Comparison of ENCODE assay signal across 23 mouse cellular contexts in the genomic region with DNA sequence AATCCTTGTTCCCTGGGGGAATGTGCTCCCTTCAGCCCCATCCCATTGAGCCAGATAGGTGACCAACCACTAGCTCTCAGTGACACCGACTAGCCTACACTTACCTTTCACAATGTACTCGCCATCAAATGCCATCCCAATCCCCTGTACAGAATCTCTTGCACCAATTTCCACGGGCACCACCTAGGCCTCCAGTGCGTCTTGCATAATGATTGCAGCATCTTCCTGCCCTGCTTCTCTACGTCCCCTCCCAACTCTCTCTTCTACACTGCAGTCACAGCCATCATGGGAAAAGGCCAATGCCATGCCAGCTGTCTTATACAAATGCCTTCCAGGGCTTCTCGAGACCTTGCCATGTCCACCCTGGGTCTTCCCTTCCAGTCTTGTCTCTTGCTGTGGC. TPM values are rescaled to one million over a fixed set of nuclear protein-coding genes. Genes with fewer than 3 reads are reported as not detected.
"Had no signal": no experiment of that assay in that cellular context is flagged by ENCODE, and none has a peak within 500 bp of the region (broad histone marks: within the 10 kb centered on the region; RNA-seq: fewer than 3 reads in every experiment).

No protein-coding gene starts in this region.

- DNase-seq: lung, adult 2 months; lung, postnatal 14 days; lung, postnatal 36 days; right cerebral cortex, postnatal 14 days; thymus, adult 2 months; thymus, postnatal 25 days; thymus, postnatal 4 days had no signal

- H3K27me3 ChIP-seq: lung, embryonic 15.5 days; midbrain, embryonic 13.5 days; midbrain, embryonic 15.5 days; neural tube, embryonic 13.5 days; neural tube, embryonic 15.5 days; stomach, embryonic 15.5 days had no signal

- H3K4me3 ChIP-seq: lung, embryonic 15.5 days; megakaryocyte, embryonic 14.5 days; midbrain, embryonic 13.5 days; midbrain, embryonic 15.5 days; neural tube, embryonic 13.5 days; neural tube, embryonic 15.5 days; stomach, embryonic 15.5 days had no signal

- H3K9me3 ChIP-seq: lung, embryonic 15.5 days; megakaryocyte, embryonic 14.5 days; midbrain, embryonic 13.5 days; midbrain, embryonic 15.5 days; neural tube, embryonic 13.5 days; neural tube, embryonic 15.5 days; stomach, embryonic 15.5 days had no signal

- H3K4me2 ChIP-seq: lung, embryonic 15.5 days; midbrain, embryonic 11.5 days; midbrain, embryonic 13.5 days; midbrain, embryonic 15.5 days; neural tube, embryonic 13.5 days; neural tube, embryonic 15.5 days; stomach, embryonic 15.5 days had no signal

- ATAC-seq: lung, postnatal 0 days; midbrain, embryonic 13.5 days; midbrain, embryonic 15.5 days had no signal

- H3K9ac ChIP-seq: liver, embryonic 14.5 days; lung, embryonic 15.5 days; midbrain, embryonic 13.5 days; midbrain, embryonic 15.5 days; neural tube, embryonic 13.5 days; neural tube, embryonic 15.5 days; stomach, embryonic 15.5 days had no signal

- H3K27ac ChIP-seq: liver, embryonic 14.5 days; lung, embryonic 15.5 days; macrophage; midbrain, embryonic 13.5 days; midbrain, embryonic 15.5 days; neural tube, embryonic 13.5 days; neural tube, embryonic 15.5 days; stomach, postnatal 0 days had no signal

- H3K36me3 ChIP-seq: lung, embryonic 15.5 days; midbrain, embryonic 13.5 days; midbrain, embryonic 15.5 days; neural tube, embryonic 13.5 days; neural tube, embryonic 15.5 days; stomach, embryonic 15.5 days had no signal

- H3K4me1 ChIP-seq: lung, embryonic 15.5 days; midbrain, embryonic 13.5 days; midbrain, embryonic 15.5 days; neural tube, embryonic 13.5 days; neural tube, embryonic 15.5 days; stomach, embryonic 15.5 days had no signal

RNA-seq across cellular contexts. Expression of gene Frmd7, which starts 47.4 kb away (rescaled TPM):
- total RNA-seq: monocyte, adult 5-6 weeks had no signal
- polyA plus RNA-seq: liver, embryonic 16.5 days; lung, postnatal 0 days; macrophage; midbrain, embryonic 11.5 days; neural tube, embryonic 11.5 days; spleen, adult 2 months; stomach, embryonic 15.5 days; stomach, postnatal 0 days had no signal
